Mouse (Mus musculus): ENCODE measurements around the gene Gm49510. TPM values are rescaled to one million over a fixed set of nuclear protein-coding genes. Genes with fewer than 3 reads are reported as not detected.

Gene Gm49510
- not detected for total RNA-seq (2021)
- long read RNA-seq, experiment 1: 0 reads
- long read RNA-seq, experiment 2: 0 reads

DNA sequence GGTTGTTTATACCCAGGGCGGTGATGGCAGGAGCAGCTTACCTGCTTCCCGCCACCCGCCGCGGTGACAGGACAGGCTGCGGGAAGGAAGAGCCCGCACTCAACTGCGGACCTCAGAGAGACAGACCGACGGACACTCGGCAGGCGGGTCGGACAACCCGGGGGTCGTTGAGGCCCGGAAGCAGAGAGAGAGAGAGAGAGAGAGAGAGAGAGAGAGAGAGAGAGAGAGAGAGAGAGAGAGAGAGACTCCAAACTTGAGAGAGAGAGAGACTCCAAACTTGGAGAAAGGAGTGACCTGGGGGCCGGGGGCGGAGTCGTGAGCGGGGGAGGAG lies at the start of gene Gm49510:
Gm49510 (plus strand) TSS at position 259 of the 331 bp plus-strand sequence.
- no peak for DNase-seq (ENCODE audit: low spot score)

DNA sequence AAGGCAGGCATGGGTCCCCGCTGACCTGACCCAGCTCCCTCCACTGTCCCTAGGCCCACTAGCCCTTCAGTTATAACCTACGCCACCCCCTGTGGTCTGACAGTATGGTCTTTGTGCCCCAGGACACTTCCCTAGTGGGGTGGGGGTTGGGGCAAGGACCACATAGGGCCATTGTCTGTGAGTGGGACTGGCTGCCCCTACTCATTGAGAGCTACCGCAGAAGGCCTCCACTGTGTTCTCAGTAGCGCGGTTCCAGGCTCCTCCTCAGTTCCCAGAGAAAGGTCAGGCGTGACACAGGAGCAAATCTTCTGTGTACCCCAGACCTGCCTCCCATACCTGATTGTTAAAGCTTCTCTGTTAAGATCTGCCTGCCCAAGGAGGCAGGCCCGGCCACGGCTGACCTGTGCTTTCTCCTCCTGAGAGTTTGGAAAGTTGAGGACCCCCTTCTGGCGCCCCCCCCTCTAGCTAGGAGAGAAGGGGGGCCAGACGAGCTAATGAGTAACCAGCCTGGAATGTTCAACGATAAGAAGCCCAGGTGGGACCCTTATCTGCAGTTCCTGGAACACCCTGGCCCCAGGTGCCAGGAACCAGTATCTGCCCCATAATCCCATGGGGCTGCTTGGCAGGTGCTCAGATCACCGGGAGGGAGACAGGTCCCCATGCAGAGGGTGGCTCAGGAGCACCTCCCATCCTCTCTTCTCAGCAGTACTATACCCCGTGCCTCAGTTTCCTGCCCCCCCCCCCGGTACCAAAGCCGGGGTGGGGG lies 49.2 kb upstream of the Gm49510 start:
- no peak for DNase-seq (ENCODE audit: low spot score)

GRCm38 (mm10) chr15:78850944-78851343 lies 48.5 kb upstream of the Gm49510 start:
- no peak for DNase-seq (ENCODE audit: low spot score)

DNA sequence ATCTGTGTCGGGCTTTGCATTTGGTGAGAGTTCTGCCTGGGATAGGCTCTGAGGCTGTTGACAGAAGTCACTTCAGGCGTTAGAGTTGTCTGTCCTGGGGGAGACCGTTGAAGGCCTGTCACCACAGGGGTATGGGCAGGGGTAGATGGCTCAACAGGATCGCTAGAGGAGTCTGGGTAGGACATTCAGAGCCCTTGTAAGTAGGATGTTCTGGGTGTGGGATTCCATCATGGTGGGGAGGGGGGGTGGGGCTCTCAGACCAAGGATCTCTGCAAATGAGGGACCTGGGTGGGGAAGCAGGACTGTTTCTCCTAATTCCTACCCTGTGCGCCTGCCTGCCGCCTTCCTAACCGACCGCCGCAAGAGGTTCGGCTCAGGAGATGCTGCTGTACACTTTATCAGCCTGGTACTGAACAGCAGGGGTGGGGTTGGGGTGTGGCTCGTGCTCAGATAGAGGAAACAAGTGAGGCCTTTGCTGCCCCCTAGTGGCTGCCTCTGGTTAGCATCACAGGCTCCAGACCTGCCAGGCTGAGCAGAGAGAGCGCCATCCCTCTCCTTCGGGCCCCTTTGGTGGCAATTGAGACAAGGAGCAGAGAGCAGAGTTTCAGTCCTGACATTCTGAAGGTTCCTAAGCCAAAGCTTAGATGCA lies 47.8 kb upstream of the Gm49510 start:
- DNase-seq (ENCODE audit: low spot score): peak; percentile 92

GRCm38 (mm10) chr15:78855303-78855965 lies 44.0 kb upstream of the Gm49510 start, which contains the start of gene Lgals2:
TSS of gene Lgals2 (minus strand) at chr15:78855529.
- DNase-seq (ENCODE audit: low spot score): no peak

GRCm38 (mm10) chr15:78857009-78857408 lies 42.5 kb upstream of the Gm49510 start:
- DNase-seq (ENCODE audit: low spot score): peak; percentile 77

DNA sequence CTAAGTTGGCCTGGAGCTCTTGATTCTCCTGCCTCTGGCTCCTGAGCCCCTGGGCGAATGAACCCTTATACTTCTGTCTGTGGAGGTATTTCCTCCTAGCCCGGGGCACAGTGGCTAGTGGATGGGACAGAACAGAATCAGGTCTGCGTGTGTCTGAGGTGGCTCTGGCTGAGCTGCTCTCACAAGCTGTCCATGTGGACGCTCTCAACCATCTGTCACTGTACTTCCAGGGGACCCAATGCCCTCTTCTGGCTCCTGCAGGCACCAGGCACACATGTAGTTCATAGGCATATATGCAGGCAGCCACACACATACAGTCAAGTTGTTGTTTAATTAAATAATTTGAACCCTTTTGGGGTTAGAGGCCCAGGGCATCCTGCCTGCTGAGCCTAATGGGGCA lies 40.2 kb upstream of the Gm49510 start:
- DNase-seq (ENCODE audit: low spot score): no peak

- no peak for DNase-seq (ENCODE audit: low spot score)
These were observed 39.8 kb upstream of the Gm49510 start for GRCm38 (mm10) chr15:78859714-78860113.

DNA sequence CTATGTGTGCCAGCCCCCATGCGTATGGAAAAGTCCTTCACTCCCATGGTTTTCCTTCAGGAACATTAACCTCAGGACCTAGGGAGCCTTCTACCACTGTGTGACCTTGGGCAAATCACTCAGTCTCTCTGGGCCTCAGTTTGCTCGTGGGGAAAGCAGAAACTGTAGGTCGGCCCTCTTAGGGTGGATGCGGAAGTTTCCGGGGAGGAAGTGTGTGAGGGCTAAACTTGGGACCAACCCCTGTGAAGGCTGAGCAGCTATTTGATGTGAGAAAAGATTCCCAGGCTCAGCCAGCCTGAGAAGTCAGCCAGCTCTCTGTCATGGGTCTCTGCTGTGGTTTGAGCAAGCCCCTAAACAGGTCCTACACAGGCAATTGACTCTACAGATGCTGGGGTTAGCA lies 37.2 kb upstream of the Gm49510 start:
- no peak for DNase-seq (ENCODE audit: low spot score)

- DNase-seq (ENCODE audit: low spot score): no peak
These were observed 36.3 kb upstream of the Gm49510 start for GRCm38 (mm10) chr15:78863154-78863553.

GRCm38 (mm10) chr15:78863852-78864253 lies 35.6 kb upstream of the Gm49510 start:
- peak; percentile 44 for DNase-seq (ENCODE audit: low spot score)

GRCm38 (mm10) chr15:78868398-78868797 lies 31.1 kb upstream of the Gm49510 start:
- DNase-seq (ENCODE audit: low spot score): no peak

- no peak for DNase-seq (ENCODE audit: low spot score)
These were observed 30.6 kb upstream of the Gm49510 start for GRCm38 (mm10) chr15:78868826-78869233.

- DNase-seq (ENCODE audit: low spot score): peak; percentile 51
These were observed 29.7 kb upstream of the Gm49510 start for GRCm38 (mm10) chr15:78869775-78870174.

DNA sequence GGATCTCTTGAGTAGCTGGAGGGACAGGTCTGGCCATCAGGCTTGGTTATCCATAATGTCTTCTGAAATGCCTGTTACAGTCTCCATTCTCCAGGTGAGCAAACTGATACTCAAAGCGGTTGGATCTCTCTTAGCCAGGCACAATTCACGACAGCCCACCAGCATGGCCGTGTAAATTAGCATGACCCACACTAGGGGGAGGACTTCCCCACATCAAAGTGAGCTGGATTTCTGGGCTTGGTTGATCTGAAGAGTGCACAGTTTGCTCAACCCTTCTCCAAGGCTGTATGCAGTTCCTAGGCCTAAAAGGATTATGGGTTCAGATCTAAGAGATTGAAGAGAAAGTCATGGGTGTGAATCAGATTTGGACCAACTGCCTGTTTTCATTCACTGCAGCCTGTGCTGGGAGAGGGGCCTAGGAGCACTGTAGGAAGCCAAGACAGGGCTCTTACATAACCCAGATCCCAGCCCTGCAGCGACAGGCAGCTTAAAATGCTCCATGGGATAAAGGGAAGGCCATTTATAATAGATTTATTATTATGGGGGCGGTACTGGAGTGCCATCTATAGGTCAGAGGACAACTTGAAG lies 27.4 kb upstream of the Gm49510 start:
- DNase-seq (ENCODE audit: low spot score): no peak

GRCm38 (mm10) chr15:78873803-78874435 lies 25.5 kb upstream of the Gm49510 start:
- no peak for DNase-seq (ENCODE audit: low spot score)

DNA sequence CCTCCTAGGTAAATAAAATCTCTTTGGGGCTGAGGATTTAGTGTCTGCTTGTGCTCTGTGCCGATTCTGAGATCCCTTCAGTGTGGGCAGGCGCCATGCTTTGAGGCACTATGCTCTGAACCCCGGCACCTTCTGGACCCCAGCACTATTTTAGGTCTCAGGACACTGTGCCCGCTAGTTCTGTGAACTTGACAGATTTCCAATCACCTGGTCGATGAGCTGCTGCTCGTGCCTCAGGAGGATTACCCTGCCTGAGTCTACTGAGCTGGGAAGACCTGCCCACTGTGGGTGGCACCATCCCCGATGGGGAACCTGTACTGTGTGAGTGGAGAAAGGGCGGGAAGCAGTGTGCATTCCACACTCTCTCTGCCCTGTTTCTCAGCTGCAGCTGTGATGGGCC lies 24.5 kb upstream of the Gm49510 start:
- no peak for DNase-seq (ENCODE audit: low spot score)

- no peak for DNase-seq (ENCODE audit: low spot score)
These were observed 23.9 kb upstream of the Gm49510 start for GRCm38 (mm10) chr15:78875537-78875936.

DNA sequence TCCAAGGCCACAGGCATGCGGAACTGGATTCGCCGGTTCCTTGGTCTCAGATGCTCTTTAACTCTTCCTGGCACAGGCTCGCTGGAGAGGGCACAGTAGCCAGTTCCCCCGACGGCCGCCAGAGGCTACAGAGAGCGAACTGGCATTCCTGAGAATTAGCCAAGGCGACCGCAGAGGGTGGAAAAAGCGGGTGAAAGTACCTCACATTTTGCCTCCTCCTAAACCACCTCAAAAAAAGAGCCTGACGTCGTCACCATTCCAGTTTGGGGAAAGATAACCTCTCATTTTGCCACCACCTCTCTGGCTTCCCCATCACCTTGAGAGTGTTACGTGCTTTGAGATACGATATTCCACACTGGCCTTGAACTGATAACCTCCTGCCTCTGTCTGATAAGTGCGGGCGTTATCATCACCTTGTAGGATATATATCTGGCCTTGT lies 23.2 kb upstream of the Gm49510 start:
- DNase-seq (ENCODE audit: low spot score): peak; percentile 68

DNA sequence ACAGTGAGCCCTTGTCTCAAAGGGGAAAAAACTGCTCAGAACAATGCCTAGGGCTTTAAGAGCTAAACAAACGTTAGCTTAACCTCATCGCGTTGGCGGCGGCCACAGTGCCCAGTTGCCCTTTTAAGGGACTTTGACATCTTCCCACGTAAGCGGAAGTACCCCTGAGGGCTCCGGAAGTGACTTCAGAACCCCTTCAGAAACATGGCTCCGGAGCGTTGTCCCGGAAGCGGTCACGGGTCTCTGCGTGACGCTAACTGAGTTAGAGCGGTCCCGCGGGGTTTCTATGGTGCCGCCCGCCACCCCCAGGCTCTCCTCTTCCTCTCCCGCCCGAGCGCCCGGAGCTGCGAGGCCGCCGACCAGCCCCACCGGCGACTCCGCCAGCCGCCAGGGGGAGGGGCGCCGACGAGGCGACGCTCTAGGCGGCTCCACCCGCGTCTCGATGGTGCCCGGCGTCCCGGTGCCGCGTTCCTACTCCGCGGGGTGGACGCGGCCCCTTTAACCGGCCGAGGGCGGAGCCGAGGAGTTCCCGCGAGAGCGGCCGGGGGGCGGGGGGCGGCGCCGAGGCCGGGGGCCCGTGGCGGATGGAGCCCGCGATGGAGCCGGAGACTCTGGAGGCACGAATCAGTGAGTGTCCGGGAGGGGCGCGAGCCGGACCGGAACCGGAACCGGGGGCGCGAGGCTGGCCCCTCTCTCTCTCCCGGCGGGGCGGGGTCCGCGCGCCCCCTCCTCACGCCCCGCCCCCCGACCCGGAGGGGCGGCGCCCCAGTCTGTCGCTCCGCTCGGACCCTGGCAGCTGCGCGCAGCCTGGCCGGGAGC lies 22.3 kb upstream of the Gm49510 start, which contains the start of gene Gga1:
Gga1 (plus strand) TSS at position 200 of the 819 bp plus-strand sequence.
- peak; percentile 95 for DNase-seq (ENCODE audit: low spot score)
